Mouse (Mus musculus): Measurements from ENCODE around the gene Gtpbp3. TPM values are rescaled to one million over a fixed set of nuclear protein-coding genes. Genes with fewer than 3 reads are reported as not detected.
A peak's percentile ranks its signal among the peaks of the same experiment; 100 is the strongest.

Gene Gtpbp3
- polyA plus RNA-seq, 1 experiment: 35.0 TPM

DNA sequence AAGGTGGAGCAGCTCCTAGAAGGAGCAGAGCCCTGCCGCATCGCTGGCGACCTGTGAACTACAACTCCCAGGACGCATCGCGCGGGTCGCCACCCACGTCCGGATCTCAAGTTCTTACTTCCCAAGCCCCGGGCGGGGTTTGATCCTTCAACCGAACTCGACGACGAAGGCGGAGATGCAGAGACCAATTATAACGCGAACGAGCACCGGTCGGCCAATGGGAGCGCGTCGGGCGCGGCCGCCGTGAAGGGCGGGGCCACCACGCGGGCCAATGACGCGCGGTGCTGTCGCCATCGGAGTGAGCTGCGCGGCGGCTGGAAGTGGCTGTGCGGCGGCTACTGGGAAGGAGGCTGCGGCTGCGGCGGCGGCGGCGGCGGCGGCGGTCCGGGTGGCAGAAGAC is 19.0 kb upstream of the Gtpbp3 start, which contains the start of gene Dda1:
Dda1 (plus strand) TSS at position 284 of the 400 bp plus-strand sequence.
- TF ChIP-seq CTCF (IDR thresholded peaks at IDR 0.05; ENCODE audit: extremely low read depth, insufficient read depth, low read length): no peak
- peak; percentile 47; the same call in 1 of the 2 replicates for TF ChIP-seq POLR2A (IDR thresholded peaks at IDR 0.05; ENCODE audit: extremely low read depth, insufficient read depth, low read length)
- Histone ChIP-seq H3K4me1 (ENCODE audit: control insufficient read depth, insufficient read depth, low read length) (peaks cover 3% of the 10 kb centered on the region; the same call in 1 of the 2 replicates), H3K4me3 (ENCODE audit: insufficient read depth, low read length) (peak within 1 kb of the TSS; percentile 84), H3K27ac (ENCODE audit: insufficient read depth, low read length) (peak within 1 kb of the TSS; percentile 38; the same call in 1 of the 2 replicates)

DNA sequence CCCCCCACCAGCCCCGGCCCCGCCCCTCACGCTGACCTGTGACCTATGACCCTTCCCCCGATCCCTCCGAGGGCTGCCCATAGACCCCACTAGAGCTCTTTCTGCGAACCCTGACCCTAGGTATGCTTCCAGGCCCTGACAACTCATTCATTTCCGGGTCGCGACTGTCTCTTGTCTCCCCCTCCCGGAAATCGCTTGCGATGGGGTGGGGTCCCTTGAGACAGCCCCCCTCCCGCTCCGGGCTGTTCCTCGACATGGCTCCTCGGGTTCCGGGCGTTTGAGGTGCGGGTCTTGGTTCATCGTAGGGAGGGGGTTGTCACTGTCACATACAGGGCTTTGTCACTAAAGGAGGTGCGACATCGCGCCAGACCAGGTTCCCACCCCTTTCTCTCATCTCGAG is 18.5 kb upstream of the Gtpbp3 start:
- TF ChIP-seq CTCF (IDR thresholded peaks at IDR 0.05; ENCODE audit: extremely low read depth, insufficient read depth, low read length) (no peak), POLR2A (IDR thresholded peaks at IDR 0.05; ENCODE audit: extremely low read depth, insufficient read depth, low read length) (no peak)

DNA sequence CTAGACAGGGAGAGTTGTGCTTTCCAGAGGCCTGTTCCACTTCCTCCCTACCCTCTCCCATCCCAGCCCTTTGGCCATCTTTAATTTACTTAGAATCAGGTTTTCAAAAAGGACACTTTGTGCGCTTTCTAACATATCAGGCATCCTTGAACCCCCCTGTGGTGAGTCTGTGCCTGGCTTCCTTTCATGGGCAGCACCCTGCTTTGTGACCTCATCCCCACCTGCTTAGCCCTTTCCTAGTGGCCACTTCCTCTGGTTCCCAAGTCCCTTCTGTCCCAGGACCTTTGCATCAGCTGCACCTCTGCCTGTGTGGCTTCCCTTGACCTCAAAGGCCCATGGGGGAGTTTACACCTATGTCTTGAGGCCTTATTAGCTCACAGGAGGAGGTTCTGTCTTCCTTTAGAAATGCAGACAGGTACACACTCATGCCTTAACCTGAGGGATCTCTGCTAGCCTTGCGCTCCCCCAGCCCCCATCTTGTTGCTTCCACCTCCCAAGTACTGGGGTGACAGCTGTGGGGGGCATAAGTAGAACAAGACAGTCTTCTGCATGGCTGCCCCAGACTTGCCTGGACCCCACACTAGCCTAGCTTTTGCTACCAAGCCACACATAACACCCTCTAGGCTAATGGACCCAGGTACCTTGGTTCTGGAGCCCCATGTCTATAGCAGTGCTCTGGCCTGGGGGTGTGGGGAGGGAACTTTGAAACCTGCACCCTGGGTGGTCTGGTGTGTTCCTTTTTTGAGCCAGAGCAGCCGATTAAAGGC is 17.6 kb upstream of the Gtpbp3 start:
- H3K4me1 ChIP-seq (ENCODE audit: control insufficient read depth, insufficient read depth, low read length): peaks cover 2% of the 10 kb centered on the region; the same call in 1 of the 2 replicates
- TF ChIP-seq POLR2A (IDR thresholded peaks at IDR 0.05; ENCODE audit: extremely low read depth, insufficient read depth, low read length) (no peak), CTCF (IDR thresholded peaks at IDR 0.05; ENCODE audit: extremely low read depth, insufficient read depth, low read length) (no peak)
- H3K4me3 ChIP-seq (ENCODE audit: insufficient read depth, low read length): peak overlapping the region; percentile 84; the same call in 1 of the 2 replicates
- no peak overlapping the region for H3K27ac ChIP-seq (ENCODE audit: insufficient read depth, low read length)

More for the DNA sequence above, 18.5 kb upstream of the Gtpbp3 start:
- Histone ChIP-seq H3K4me1 (ENCODE audit: control insufficient read depth, insufficient read depth, low read length) (peaks cover 2% of the 10 kb centered on the region; the same call in 1 of the 2 replicates), H3K4me3 (ENCODE audit: insufficient read depth, low read length) (peak overlapping the region; percentile 84), H3K27ac (ENCODE audit: insufficient read depth, low read length) (peak overlapping the region; percentile 38; the same call in 1 of the 2 replicates)

DNA sequence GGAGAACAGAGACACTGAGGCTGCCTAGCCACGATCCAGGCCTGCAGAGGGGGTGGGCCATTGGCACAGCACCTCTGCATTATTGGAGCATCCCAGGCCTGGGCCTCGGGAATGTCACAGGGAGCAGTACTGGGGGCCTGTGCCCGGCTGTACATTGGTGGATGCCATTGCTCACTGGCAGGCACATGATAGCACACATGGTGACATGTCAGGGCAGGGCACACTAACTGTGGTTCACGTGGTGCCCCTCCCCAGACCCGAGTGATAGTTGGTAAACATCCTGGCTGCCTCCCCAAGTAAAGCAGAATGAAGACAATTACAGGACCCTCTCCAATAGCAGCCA is 17.0 kb upstream of the Gtpbp3 start:
- Histone ChIP-seq H3K4me1 (ENCODE audit: control insufficient read depth, insufficient read depth, low read length) (peaks cover 2% of the 10 kb centered on the region; the same call in 1 of the 2 replicates), H3K27ac (ENCODE audit: insufficient read depth, low read length) (no peak overlapping the region), H3K4me3 (ENCODE audit: insufficient read depth, low read length) (no peak overlapping the region)
- TF ChIP-seq CTCF (IDR thresholded peaks at IDR 0.05; ENCODE audit: extremely low read depth, insufficient read depth, low read length) (no peak), POLR2A (IDR thresholded peaks at IDR 0.05; ENCODE audit: extremely low read depth, insufficient read depth, low read length) (no peak)

DNA sequence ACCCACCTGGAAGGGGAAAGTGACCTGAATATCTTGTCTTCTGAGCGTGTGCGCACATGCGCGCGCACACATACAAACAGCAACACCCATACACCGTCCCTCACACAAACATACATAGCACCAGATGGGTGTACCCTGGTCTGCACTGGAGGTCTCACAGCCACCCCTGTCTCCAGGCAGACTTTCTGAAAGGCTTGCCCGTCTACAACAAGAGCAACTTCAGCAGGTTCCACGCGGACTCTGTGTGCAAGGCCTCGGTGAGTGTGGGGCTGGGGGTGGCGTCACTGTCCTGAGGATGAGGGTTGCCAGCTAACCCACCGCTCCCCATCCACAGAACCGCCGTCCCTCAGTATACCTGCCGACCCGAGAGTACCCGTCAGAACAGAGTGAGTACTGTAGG is 16.0 kb upstream of the Gtpbp3 start:
- Histone ChIP-seq H3K27ac (ENCODE audit: insufficient read depth, low read length) (no peak overlapping the region), H3K4me1 (ENCODE audit: control insufficient read depth, insufficient read depth, low read length) (peaks cover 2% of the 10 kb centered on the region; the same call in 1 of the 2 replicates), H3K4me3 (ENCODE audit: insufficient read depth, low read length) (no peak overlapping the region)
- TF ChIP-seq POLR2A (IDR thresholded peaks at IDR 0.05; ENCODE audit: extremely low read depth, insufficient read depth, low read length) (no peak), CTCF (IDR thresholded peaks at IDR 0.05; ENCODE audit: extremely low read depth, insufficient read depth, low read length) (no peak)

DNA sequence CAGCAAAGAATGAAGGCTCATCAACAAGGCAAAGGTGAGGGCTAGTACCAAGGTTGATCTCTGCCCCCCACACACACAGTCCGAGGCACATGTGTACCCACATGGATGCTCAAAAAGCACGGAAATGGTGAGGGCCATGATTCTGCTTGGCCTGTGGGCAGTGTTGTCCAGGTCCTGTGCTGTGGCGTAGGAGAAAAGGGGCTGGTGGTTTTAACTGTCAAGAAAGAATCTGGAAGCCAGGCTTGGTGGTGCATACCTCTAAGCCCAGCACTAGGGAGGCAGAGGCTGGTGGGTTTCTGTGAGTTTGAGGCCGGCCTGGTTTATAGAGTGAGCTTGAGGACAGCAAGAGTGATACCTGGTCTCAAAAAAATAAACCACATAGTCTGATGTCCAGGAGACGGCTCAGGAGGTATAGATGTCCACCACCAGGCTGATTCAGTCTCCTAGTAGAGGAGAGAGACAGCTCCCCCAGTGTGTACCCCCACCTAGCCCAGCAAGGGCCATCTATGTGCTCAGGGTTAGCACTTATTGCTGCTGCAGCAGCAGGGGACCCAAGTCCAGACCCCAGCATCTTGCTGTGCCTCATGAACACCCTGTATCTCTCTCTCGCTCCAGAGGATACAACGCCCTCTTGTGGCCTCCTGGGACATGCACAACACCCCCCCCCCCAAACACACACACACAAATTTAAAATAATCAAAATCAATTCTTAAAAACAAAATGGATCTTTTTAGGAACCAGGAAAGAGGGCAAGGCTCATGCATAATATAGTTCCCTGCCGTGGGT is 15.1 kb upstream of the Gtpbp3 start:
- no peak overlapping the region for H3K27ac ChIP-seq (ENCODE audit: insufficient read depth, low read length)
- TF ChIP-seq CTCF (IDR thresholded peaks at IDR 0.05; ENCODE audit: extremely low read depth, insufficient read depth, low read length) (peak; percentile 15; the same call in 1 of the 2 replicates), POLR2A (IDR thresholded peaks at IDR 0.05; ENCODE audit: extremely low read depth, insufficient read depth, low read length) (no peak)
- no peak overlapping the region for H3K4me3 ChIP-seq (ENCODE audit: insufficient read depth, low read length)
- H3K4me1 ChIP-seq (ENCODE audit: control insufficient read depth, insufficient read depth, low read length): peaks cover 2% of the 10 kb centered on the region; the same call in 1 of the 2 replicates

DNA sequence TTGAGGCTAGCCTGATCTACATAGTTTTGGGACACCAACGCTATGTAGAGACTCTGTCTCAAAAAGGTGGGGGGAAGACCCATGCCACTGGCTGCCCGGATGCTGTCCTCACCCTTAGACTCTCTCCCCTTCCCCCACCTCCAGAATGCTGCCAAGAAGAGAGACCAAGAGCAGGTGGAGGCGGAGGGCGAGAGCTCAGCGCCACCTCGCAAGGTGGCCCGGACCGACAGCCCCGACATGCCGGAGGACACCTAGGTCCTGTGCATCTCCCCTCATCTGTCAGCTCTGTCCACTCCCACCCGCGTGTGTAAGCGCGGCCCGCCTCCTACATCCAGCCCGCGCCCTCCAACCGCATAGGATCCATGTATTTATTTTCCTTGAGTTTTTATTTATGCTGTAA is 13.6 kb upstream of the Gtpbp3 start:
- Histone ChIP-seq H3K27ac (ENCODE audit: insufficient read depth, low read length) (no peak overlapping the region), H3K4me3 (ENCODE audit: insufficient read depth, low read length) (no peak overlapping the region), H3K4me1 (ENCODE audit: control insufficient read depth, insufficient read depth, low read length) (peaks cover 2% of the 10 kb centered on the region; the same call in 1 of the 2 replicates)
- TF ChIP-seq CTCF (IDR thresholded peaks at IDR 0.05; ENCODE audit: extremely low read depth, insufficient read depth, low read length) (no peak), POLR2A (IDR thresholded peaks at IDR 0.05; ENCODE audit: extremely low read depth, insufficient read depth, low read length) (no peak)

DNA sequence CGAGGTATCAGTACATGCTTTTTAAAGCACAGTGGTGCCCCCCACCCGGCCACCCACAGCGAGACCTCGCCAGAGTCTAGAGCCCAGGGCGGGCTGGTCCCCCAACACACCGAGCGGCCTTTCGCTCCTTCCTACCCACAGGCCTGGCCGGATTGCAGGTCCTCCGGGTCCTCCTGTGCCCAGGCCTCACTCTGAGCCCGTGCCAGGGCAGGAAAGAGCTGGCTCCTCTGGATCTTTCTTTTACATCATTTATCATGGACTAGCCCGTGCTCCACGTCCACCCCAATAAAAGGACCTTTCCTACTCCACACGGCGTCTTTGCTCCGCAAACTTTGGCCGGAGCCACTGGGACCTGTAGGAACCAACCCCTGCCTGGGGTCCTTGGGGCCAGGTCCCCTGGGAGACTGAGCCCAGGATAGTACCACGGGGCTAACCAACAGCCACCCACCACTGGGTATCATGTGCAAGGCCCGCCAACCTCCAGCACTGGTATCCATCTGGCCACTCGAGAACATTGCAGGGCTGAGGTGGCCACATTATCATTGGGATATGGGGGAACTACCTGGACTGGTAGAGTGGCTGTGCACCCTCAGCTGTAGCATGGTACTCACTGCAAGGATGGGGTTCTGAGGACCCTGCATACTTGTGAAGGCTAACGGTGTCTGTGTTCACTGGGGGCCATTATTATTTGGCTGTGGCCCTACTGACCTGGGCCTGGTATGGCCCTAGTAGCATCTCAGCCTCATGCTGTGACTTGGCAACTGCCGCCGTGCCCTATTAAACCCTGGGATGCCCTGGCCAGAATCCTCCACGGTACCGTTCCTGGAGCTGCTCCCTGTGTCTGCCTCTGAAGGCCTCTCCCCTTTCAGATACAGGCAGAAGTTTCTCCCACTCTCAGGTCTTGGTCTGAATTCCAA is 12.9 kb upstream of the Gtpbp3 start:
- TF ChIP-seq CTCF (IDR thresholded peaks at IDR 0.05; ENCODE audit: extremely low read depth, insufficient read depth, low read length): no peak
- TF ChIP-seq POLR2A (IDR thresholded peaks at IDR 0.05; ENCODE audit: extremely low read depth, insufficient read depth, low read length): 0 out of 2 replicates have a peak, but pooled peaks have one; percentile 14
- no peak overlapping the region for H3K27ac ChIP-seq (ENCODE audit: insufficient read depth, low read length)
- peaks cover 2% of the 10 kb centered on the region; the same call in 1 of the 2 replicates for H3K4me1 ChIP-seq (ENCODE audit: control insufficient read depth, insufficient read depth, low read length)
- no peak overlapping the region for H3K4me3 ChIP-seq (ENCODE audit: insufficient read depth, low read length)

Measured in cortical plate, adult 2 months (tissue).